Mouse (Mus musculus): ENCODE results near the gene Vmn1r53. TPM values are rescaled to one million over a fixed set of nuclear protein-coding genes. Genes with fewer than 3 reads are reported as not detected.

The Vmn1r53 gene
- polyA plus RNA-seq (2017; shearing (Covaris generic)) = not detected

GRCm38 (mm10) chr6:90224338-90224737 lies at the start of gene Vmn1r53:
TSS of gene Vmn1r53 (minus strand) at chr6:90224438.

GRCm38 (mm10) chr6:90246000-90246399 lies 21.8 kb upstream of the Vmn1r53 start, which contains the start of gene Vmn1r54:
TSS of gene Vmn1r54 (plus strand) at chr6:90246300.

DNA sequence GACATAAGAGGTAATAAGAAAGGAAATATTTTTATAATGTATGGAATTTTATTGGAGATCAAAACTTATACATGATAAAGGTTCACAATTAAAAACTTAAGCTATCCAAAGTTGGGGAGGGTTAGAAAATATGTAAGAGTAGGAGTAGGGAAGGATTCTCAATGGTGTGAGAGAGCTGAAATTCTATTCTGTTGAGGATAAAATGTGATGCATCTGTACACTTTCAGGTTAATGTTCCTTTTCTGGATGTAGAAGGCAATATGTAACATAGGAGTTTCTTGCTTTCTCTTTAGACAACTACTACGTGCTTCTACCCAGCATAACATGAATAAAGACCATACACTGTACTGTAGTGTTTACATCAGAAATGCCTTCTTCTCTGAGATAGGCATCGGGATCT lies 21.7 kb downstream of the Vmn1r53 start, which contains the start of gene V1ra8:
TSS of gene V1ra8 (plus strand) at position 301 of the 400 bp plus-strand sequence.

DNA sequence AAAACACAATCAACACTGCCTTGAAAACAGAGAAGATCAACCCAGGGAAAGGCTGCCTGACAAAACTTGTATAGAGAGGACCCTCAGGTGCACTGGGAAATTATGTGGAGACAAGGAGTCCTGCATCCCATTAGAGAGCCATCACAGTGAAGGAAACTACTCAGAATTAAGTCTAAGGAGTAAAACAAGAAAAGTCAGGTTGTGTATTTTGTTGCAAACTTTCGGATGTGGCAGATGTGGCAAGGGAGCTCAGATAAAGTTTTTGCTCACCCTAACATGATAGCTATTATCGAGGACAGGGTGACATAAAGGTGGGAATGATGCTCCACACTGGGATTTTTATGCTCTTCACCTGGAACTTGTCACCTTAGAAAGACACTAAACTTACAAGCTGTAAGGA lies 49.7 kb downstream of the Vmn1r53 start, which contains the start of gene Vmn1r52:
TSS of gene Vmn1r52 (plus strand) at position 301 of the 400 bp plus-strand sequence.

Other genes with a start within 250 kb of the Vmn1r53 start
- gene Vmn1r47, start 208.3 kb downstream of the Vmn1r53 start, polyA plus RNA-seq (2017; shearing (Covaris generic)) = not detected
- not detected for gene Vmn1r48, start 187.6 kb downstream of the Vmn1r53 start, polyA plus RNA-seq (2017; shearing (Covaris generic))
- not detected for gene Vmn1r49, start 145.9 kb downstream of the Vmn1r53 start, polyA plus RNA-seq (2017; shearing (Covaris generic))
- gene Vmn1r50, start 123.0 kb downstream of the Vmn1r53 start, polyA plus RNA-seq (2017; shearing (Covaris generic)) = not detected
- gene Vmn1r51, start 101.8 kb downstream of the Vmn1r53 start, polyA plus RNA-seq (2017; shearing (Covaris generic)) = not detected
- gene Vmn1r52, start 49.6 kb downstream of the Vmn1r53 start, polyA plus RNA-seq (2017; shearing (Covaris generic)) = not detected
- not detected for gene V1ra8, start 21.6 kb downstream of the Vmn1r53 start, polyA plus RNA-seq (2017; shearing (Covaris generic))
- gene Vmn1r54, start 21.9 kb upstream of the Vmn1r53 start, polyA plus RNA-seq (2017; shearing (Covaris generic)) = not detected
- gene BC048671, start 76.8 kb upstream of the Vmn1r53 start, polyA plus RNA-seq (2017; shearing (Covaris generic)) = not detected
- not detected for gene Chst13, start 100.7 kb upstream of the Vmn1r53 start, polyA plus RNA-seq (2017; shearing (Covaris generic))
- not detected for gene Uroc1, start 108.8 kb upstream of the Vmn1r53 start, polyA plus RNA-seq (2017; shearing (Covaris generic))
- 39.2 TPM for gene Zxdc, start 145.1 kb upstream of the Vmn1r53 start, polyA plus RNA-seq (2017; shearing (Covaris generic))
- 0.20 TPM for gene Cfap100, start 204.4 kb upstream of the Vmn1r53 start, polyA plus RNA-seq (2017; shearing (Covaris generic))
- not detected for gene Klf15, start 238.1 kb upstream of the Vmn1r53 start, polyA plus RNA-seq (2017; shearing (Covaris generic))